Mouse (Mus musculus) heart, postnatal 0 days (tissue): ENCODE measurements at regions not wholly inside any gene's neighbourhood (a gene's known extent, or its start where the extent isn't known, plus 50 kb on each side); places are given as distances from the start of the nearest gene placed in this dataset.

Experiments
- ATAC-seq: fragments of 200-750 bp; cut with Nextera tagmentation; 2 replicates; pipeline ENCODE4 v1.8.0; 2017; ENCODE audit warnings: low read depth, moderate number of reproducible peaks, moderate library complexity; ENCODE audit not compliant: insufficient read depth
- DNase-seq: peaks from one replicate; pipeline ENCODE4 v3.0.0-alpha.2; 2016; ENCODE audit warnings: low spot score
- H3K27ac ChIP-seq: fragments of 300-500 bp; sonication (generic); 2 replicates; pipeline ENCODE4 v1.5.1; 2014; ENCODE audit warnings: low read depth, mild to moderate bottlenecking
- H3K27me3 ChIP-seq: fragments of 300-500 bp; sonication (generic); 2 replicates; pipeline ENCODE4 v1.6.1; 2014; ENCODE audit warnings: low read length, mixed read lengths; ENCODE audit not compliant: control insufficient read depth, insufficient read depth
- H3K36me3 ChIP-seq: fragments of 300-500 bp; sonication (generic); replicated peaks from 2 replicates; pipeline ENCODE4 v1.6.1; 2014; ENCODE audit warnings: low read length, mixed read lengths; ENCODE audit not compliant: control insufficient read depth, insufficient read depth
- H3K4me1 ChIP-seq: fragments of 300-500 bp; sonication (generic); 2 replicates; pipeline ENCODE4 v1.6.1; 2014; ENCODE audit warnings: antibody characterized with exemption; ENCODE audit not compliant: control insufficient read depth, insufficient read depth
- H3K4me2 ChIP-seq: fragments of 300-500 bp; sonication (generic); 2 replicates; pipeline ENCODE4 v1.6.1; 2014; ENCODE audit warnings: low read depth, mild to moderate bottlenecking, low read length, moderate library complexity
- H3K4me3 ChIP-seq: fragments of 300-500 bp; sonication (generic); 2 replicates; pipeline ENCODE4 v1.5.1; 2014; ENCODE audit warnings: low read depth, low read length
- H3K9ac ChIP-seq: fragments of 300-500 bp; sonication (generic); replicated peaks from 2 replicates; pipeline ENCODE4 v1.6.1; 2014; ENCODE audit warnings: low read depth, low read length, mixed read lengths
- H3K9me3 ChIP-seq: fragments of 300-500 bp; sonication (generic); replicated peaks from 2 replicates; pipeline ENCODE4 v1.6.1; 2016; ENCODE audit warnings: low read length; ENCODE audit not compliant: control insufficient read depth
- CTCF ChIP-seq: IDR thresholded peaks from 2 replicates; pipeline ENCODE4 v1.5.1; 2016; ENCODE audit warnings: antibody characterized with exemption, control low read depth, low read depth
- EP300 ChIP-seq: IDR thresholded peaks from 2 replicates; pipeline ENCODE4 v1.6.1; 2016; ENCODE audit warnings: antibody characterized with exemption, low read depth
- WGBS: fragments of 180-500 bp; shearing (Covaris S2); extraction: QIAGEN DNeasy Blood & Tissue Kit; methylation state at CpG from one replicate; pipeline ENCODE4 v1.1.7; 2014; 5-methylcytosine and 5-hydroxymethylcytosine counted together

GRCm38 (mm10) chr10:25023601-25024157 lies 96.4 kb upstream of the Arg1 start:
- no peak for TF ChIP-seq EP300
- TF ChIP-seq CTCF: no peak
- H3K36me3 ChIP-seq: no peaks in the 10 kb centered on the region
- WGBS: 29% methylated on average over 7 of the region's 7 CpGs
- ATAC-seq: peak; percentile 79
- no peaks in the 10 kb centered on the region for H3K9me3 ChIP-seq
- no peaks in the 10 kb centered on the region for H3K4me1 ChIP-seq
- H3K27me3 ChIP-seq: no peaks in the 10 kb centered on the region
- no peak overlapping the region for H3K9ac ChIP-seq
- H3K27ac ChIP-seq: no peak overlapping the region
- peak; percentile 51 for DNase-seq
- no peak overlapping the region for H3K4me2 ChIP-seq
- H3K4me3 ChIP-seq: no peak overlapping the region

DNA sequence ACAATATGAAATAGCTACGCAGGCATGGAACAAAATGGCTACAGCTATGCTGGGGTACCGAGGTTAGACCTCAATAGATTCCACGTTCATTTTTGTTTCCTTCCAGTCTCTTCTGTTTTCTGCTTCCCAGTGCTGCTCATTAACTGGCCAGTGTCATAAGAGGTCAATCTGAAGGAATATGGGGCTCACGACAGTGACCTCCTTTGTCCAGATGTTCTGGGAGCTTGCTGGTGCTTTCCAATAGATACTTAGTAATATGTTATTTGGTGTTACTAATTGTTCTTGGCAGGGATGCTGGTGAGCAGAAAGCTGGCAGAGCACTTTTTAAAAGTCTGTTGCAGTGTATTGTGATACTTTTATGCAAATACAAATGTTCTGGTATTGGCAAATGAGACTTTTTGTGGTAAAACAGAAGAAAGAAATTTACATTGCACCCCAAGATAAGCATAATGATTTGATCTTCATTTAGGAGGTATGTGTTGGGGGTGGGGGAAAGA lies 95.8 kb upstream of the Arg1 start:
- Histone ChIP-seq H3K9me3 (no peaks in the 10 kb centered on the region), H3K4me3 (no peak overlapping the region), H3K27me3 (no peaks in the 10 kb centered on the region), H3K4me1 (no peaks in the 10 kb centered on the region), H3K27ac (no peak overlapping the region), H3K9ac (no peak overlapping the region), H3K36me3 (no peaks in the 10 kb centered on the region), H3K4me2 (no peak overlapping the region)
- ATAC-seq (no peak), DNase-seq (no peak)
- WGBS: 86% methylated on average over 4 of the region's 4 CpGs
- no peak for TF ChIP-seq CTCF
- TF ChIP-seq EP300: no peak

- TF ChIP-seq CTCF (no peak), EP300 (no peak)
- no peak for ATAC-seq
- Histone ChIP-seq H3K4me3 (no peak overlapping the region), H3K27me3 (no peaks in the 10 kb centered on the region), H3K9me3 (no peaks in the 10 kb centered on the region), H3K4me1 (no peaks in the 10 kb centered on the region), H3K36me3 (no peaks in the 10 kb centered on the region), H3K9ac (no peak overlapping the region), H3K27ac (no peak overlapping the region), H3K4me2 (no peak overlapping the region)
- no peak for DNase-seq
- WGBS: 72% methylated on average over 2 of the region's 2 CpGs
Observed at GRCm38 (mm10) chr10:25018946-25019345, 91.7 kb upstream of the Arg1 start.

- ATAC-seq (no peak), DNase-seq (no peak)
- H3K9ac ChIP-seq: no peak overlapping the region
- H3K4me1 ChIP-seq: no peaks in the 10 kb centered on the region
- H3K36me3 ChIP-seq: no peaks in the 10 kb centered on the region
- H3K4me2 ChIP-seq: no peak overlapping the region
- TF ChIP-seq CTCF: no peak
- no peak for TF ChIP-seq EP300
- H3K4me3 ChIP-seq: no peak overlapping the region
- WGBS: 92% methylated on average over 1 of the region's 1 CpGs
- no peaks in the 10 kb centered on the region for H3K27me3 ChIP-seq
- no peak overlapping the region for H3K27ac ChIP-seq
- H3K9me3 ChIP-seq: no peaks in the 10 kb centered on the region
Observed at GRCm38 (mm10) chr10:25017843-25018242, 90.6 kb upstream of the Arg1 start.

DNA sequence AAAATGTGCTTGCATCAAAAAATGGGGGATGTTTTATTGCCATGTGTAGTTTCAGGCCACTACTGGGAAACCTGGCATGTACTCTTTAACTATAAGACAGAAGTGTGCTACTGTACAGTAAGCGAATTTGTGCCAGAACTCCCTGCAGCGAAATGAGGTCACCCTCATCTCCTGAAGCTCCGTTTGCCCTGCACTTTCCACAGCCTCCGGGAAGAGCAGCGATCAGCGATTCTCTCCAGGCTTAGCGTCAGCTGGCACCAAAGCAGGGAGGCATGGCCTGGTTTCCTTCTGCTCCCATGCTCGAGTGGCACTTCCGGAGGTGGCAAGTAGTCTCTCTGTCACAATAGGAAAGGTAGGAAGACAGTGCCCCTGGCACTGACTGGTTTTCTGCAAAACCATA lies 88.8 kb upstream of the Arg1 start:
- no peaks in the 10 kb centered on the region for H3K9me3 ChIP-seq
- no peak overlapping the region for H3K4me2 ChIP-seq
- no peak for TF ChIP-seq CTCF
- no peak for TF ChIP-seq EP300
- H3K9ac ChIP-seq: no peak overlapping the region
- no peaks in the 10 kb centered on the region for H3K36me3 ChIP-seq
- no peak overlapping the region for H3K27ac ChIP-seq
- WGBS: 53% methylated on average over 9 of the region's 9 CpGs
- H3K27me3 ChIP-seq: no peaks in the 10 kb centered on the region
- DNase-seq (no peak), ATAC-seq (no peak)
- no peak overlapping the region for H3K4me3 ChIP-seq
- H3K4me1 ChIP-seq: no peaks in the 10 kb centered on the region

DNA sequence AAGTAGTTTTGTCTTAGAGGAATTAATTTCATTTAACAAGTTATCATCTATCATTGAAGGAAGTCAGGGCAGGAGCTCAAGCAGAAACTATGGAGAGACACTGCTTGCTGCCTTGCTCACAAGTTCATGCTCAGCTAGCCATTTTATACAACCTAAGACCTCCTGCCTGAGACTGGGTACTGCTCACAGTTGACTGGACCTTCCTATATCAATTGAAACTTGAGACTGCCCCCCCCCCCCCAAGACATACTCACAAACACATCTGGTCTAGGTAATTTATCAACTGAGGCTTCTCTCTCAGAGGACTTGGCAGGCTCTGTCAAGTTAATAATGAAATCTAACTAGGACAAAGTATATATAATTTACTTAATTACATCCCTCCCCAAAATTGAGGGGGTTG lies 84.8 kb upstream of the Arg1 start:
- H3K9ac ChIP-seq: no peak overlapping the region
- H3K36me3 ChIP-seq: no peaks in the 10 kb centered on the region
- H3K4me2 ChIP-seq: no peak overlapping the region
- no peaks in the 10 kb centered on the region for H3K27me3 ChIP-seq
- TF ChIP-seq CTCF (no peak), EP300 (no peak)
- no peak overlapping the region for H3K4me3 ChIP-seq
- H3K4me1 ChIP-seq: no peaks in the 10 kb centered on the region
- H3K9me3 ChIP-seq: no peaks in the 10 kb centered on the region
- DNase-seq (no peak), ATAC-seq (no peak)
- no peak overlapping the region for H3K27ac ChIP-seq
